Mouse (Mus musculus): ENCODE data around the gene Col4a1.

DNA sequence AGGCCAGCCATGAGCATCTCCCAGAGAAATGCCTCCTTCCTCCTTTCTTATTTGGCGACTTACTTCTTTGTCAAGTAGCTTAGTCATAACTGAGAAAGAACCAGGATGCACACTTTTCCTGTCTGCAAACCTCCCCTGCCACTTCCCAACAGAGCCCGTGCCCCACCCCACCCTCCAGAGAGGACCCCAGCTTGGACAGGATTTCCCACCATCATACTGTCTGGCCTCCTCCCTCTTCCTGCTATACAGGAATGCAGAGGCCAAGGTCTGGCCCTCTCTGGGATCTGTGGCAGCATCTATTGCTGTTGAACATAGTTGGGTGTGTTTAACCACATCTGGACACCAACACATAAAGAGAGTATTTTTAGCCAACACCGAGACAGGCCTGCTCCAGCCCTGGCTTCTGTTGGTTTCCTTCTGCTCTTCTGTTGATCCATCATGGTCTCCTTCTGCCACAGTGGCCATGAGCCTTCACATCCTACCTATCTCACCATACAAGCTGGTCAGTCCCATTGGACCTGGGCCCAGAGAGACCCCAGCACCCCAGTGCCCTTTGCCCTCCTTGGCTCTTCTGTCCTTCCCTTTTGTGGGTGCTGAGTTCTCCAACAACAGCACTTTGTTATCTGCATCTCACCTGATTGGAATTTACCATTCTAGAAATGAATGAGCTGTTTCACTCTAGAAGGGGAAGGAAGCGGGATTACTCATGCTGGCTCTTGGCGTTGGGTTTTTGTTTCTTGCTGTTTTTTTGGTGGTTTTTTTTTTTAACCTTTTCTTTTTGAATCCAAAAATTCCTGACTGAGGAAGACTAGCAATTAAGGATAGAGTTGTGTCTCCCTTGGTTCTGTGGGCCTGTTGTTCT, 10.3 kb upstream of the Col4a1 start:
- TF ChIP-seq POLR2A (IDR thresholded peaks at IDR 0.05; ENCODE audit: low read depth, low read length): no peak
- TF ChIP-seq CTCF (IDR thresholded peaks at IDR 0.05; ENCODE audit: extremely low read depth, insufficient read length, insufficient replicate concordance, low read depth, low read length): no peak

All from small intestine, adult 2 months (tissue).